Mouse (Mus musculus) spleen, embryonic (tissue): ENCODE measurements around the gene Il13ra1.

Experiments
- CTCF ChIA-PET: fragments of 350-600 bp; sonication (Branson Sonifier 250); formaldehyde crosslinking; loops from one replicate; lab custom pipeline; 2022; lab: Charles Lee

Gene Il13ra1

GRCm38 (mm10) chrX:36111622-36112421 is at the start of gene Il13ra1:
Gene Il13ra1 (plus strand): TSS chrX:36112110.
- CTCF ChIA-PET = no interaction called here

DNA sequence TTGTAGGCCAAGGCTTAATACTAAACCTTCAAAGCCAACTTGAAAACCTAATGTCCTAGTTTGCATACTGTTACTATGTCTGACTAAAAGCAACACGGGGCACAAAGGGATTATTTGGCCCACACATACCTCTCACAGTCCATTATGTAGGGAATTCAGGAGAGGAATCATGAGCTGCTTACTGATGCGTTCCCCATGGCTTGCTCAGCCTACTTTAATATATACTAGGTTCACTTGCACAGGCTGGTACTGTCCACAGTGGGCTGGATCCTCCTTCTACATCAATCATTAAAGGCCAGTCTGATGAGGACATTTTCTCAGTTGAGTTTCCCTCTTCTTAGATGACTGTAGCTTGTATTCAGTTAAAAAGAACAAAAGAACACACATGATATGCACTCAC is 37.9 kb upstream of the Il13ra1 start:
- CTCF ChIA-PET = no interaction called here

- CTCF ChIA-PET = no interaction called here
Observed at GRCm38 (mm10) chrX:36077164-36077563, 34.7 kb upstream of the Il13ra1 start.

- CTCF ChIA-PET = no interaction called here
Observed at GRCm38 (mm10) chrX:36082917-36083316, 29.0 kb upstream of the Il13ra1 start.

DNA sequence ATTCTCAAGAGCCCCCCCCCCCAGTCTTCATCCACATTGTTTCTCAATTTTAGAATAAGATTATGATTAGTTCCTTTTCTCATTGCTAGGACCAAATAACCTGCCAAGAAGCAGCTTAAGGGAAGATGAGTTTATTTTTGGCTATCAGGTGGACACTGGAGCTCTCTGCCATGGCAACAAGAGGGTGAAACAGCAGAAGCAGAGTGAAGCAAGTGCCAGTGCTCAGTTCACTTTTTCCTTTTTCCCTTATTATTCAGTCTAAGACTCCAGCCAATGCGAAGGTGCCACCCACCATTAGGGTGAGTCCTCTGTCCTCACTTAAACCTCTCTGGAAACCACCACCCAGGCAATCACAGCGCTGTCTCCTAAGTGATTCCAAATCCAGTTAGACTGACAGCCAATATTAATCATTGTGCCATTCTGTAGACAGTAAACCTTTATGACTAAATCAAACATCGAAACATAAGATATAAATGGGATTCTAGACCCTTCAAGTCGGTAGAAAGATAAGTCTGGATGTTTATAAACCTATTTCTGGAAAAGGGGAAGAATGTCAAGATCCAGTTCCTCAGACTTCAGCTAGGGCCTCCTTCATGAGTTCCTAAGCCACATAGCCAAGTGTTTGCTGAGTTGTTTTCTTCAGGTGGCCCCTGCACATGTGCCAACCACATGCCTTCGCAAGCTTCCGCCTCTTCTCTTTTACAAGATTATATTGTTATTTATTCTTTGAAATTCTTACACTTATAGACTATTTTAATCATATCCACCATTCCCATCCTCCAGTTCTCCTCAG is 23.2 kb upstream of the Il13ra1 start:
- CTCF ChIA-PET = no interaction called here

GRCm38 (mm10) chrX:36100883-36101282 is 11.0 kb upstream of the Il13ra1 start:
- CTCF ChIA-PET = no interaction called here

DNA sequence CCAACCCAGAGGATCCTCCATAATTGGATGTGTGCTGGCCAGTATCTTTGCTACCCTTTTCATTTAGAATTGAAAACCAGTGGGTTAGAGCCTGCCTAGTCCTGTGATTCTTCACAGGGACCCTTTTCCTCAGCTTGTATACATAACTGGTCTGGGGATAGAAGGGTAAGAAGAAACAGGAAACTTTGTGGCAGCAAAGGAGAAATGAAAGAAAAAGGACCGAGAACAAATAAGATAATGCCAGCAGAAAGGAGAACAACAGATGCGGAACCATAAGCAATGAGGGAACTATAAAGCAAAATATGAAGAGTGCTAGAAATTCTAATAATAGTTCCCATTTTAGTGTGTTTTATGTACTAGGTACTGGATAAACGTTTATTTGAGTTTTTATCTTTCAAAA is 10.6 kb upstream of the Il13ra1 start:
- CTCF ChIA-PET = no interaction called here

GRCm38 (mm10) chrX:36108601-36109000 is 3.3 kb upstream of the Il13ra1 start:
- CTCF ChIA-PET = no interaction called here

- CTCF ChIA-PET = no interaction called here
Observed at GRCm38 (mm10) chrX:36112422-36112750, 476 bp downstream of the Il13ra1 start.

DNA sequence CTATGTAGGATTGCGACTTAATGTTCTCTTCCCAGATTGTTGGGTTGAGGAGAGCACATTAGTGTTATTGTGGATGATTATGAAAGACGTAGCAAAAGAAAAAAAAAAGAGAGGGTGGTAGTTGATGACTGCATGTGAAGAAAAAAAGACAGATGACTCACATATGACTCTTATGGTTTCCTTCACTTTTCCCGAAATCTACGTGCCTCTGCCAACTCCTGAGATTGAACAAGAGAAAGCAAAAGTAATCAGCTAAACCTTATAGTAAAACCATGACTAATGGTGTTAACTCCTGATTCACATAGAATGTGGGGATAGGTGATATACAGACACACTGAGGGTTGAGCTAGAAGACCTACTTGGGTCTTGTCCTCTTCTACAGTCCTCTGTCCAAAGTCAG is 3.3 kb downstream of the Il13ra1 start:
- CTCF ChIA-PET = no interaction called here

GRCm38 (mm10) chrX:36129037-36129770 is 17.3 kb downstream of the Il13ra1 start:
- CTCF ChIA-PET = interaction anchor here (0.8 kb wide), 1 partner anchor 103 kb away, joined by 10 read pairs; no protein-coding TSS in a partner anchor

DNA sequence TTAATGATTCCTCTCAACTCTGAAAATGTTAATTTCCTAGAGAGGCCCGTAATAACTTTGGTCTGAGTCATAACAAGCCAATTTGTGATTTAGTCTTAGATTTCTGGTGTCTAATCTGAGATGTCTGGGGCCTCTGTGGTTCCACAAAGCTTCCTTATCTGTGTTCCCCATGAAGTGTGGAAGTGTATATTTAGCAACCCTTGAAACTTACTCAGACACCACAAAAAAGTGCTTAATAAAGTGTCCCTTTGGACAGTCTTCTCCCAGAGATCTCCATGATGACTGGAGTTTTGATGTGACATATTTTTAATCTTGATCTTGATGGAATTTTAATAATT is 17.8 kb downstream of the Il13ra1 start:
- CTCF ChIA-PET = no interaction called here

- CTCF ChIA-PET = no interaction called here
Observed at GRCm38 (mm10) chrX:36136346-36136745, 24.4 kb downstream of the Il13ra1 start.

DNA sequence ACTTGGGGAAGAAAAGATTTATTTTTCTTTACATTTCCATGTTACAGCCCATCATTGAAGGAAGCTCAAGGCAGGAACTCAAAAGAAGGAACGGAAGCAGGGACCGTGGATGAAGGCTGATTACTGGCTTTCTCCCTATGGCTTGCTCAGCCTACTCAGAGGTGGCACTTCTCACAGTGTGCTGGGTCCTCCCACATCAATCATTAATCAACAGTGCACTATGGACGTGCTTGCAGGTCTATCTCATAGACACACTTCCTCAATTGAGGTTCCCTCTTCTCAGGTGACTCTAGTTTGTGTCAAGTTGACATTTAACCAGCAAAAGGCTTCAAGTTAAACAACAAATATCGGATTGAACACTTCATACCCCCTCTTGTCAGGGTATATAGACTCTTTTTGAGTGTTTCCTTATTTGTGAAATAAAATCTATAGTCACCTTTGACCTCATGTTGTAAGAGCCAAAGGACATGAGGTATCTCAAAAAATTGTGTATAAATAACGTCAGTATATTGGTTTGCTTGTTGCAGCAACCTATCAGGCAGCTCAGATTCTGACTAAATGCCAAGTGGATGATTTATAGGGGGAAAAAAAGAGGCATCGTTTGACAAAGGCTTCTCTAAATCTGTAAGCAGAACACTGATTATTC is 30.2 kb downstream of the Il13ra1 start:
- CTCF ChIA-PET = no interaction called here

DNA sequence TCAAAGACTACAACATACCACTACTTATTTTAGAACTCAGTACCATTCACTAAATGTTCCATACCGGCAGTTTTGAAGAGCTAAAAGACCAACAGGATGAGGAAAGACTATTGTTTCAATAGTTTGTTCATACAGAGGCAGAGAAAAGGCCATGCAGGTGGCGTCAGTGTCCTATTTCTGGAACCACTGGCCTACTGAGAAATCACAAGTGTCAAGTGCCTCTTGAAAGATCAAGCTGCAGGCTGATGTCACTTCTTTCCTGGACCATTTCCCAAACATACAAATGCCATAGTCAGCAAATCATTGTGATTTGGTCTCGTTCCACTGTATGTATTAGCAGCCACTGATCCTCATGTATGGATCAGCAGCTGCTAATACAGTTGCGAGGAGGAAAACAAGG is 34.8 kb downstream of the Il13ra1 start:
- CTCF ChIA-PET = no interaction called here

DNA sequence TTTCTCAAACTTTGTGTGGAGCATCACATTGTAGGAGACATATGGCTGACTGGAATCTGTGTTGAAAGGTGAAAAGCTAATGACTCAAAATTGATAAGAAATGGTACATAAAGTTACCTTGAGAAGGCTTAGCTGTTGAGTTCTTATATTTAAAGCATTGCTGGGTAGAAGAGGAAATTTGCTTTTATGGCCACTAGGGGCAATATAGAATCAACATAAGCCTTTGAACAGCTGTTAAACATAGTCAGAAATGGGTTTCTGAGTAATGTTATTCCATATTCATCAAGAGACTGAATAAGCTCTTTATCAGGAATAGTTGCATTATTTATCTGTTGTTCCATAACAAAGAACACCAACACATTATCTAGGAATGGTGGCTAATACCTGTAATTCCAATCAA is 38.2 kb downstream of the Il13ra1 start:
- CTCF ChIA-PET = no interaction called here

GRCm38 (mm10) chrX:36156677-36157076 is 44.8 kb downstream of the Il13ra1 start:
- CTCF ChIA-PET = no interaction called here

DNA sequence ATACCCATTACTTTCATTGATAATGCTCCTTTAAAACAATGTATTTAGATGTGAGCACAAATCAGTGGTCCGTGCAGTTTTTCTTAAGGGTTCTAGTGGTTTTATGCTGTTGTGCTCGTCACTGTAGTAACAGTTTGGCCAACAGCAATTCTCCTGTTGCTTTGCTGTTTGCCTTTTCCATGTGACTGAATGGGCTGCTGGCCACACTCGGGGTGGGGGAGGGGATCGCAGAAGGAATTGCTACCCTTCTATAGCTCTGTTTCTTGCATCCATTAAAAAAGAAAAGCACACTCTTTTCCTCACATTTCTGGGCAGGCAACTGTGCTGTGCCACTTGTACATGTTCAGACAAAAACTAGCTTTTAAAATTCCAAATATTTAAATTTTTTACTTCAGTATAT is 49.7 kb downstream of the Il13ra1 start:
- CTCF ChIA-PET = no interaction called here

GRCm38 (mm10) chrX:36183625-36184024 is 71.7 kb downstream of the Il13ra1 start:
- CTCF ChIA-PET = no interaction called here

DNA sequence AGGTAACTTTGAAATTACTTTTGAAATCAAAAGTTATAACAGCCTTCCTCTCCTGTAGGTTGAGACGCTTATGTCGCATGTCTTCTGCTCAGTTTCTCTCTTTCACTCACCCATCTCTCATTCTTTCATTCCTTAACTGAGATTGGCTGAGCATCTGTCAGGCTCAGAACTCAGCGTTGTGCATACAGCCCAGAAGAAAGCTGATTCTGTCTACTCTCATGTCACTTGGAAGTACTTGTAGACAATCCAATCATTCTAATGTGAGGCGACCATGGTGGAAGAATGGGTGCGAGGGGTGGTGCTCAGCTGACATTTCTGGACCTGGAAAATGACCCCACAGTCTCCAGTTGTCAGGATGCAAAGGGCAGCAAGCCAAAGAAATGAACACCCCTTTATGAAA is 74.1 kb downstream of the Il13ra1 start:
- CTCF ChIA-PET = no interaction called here

- CTCF ChIA-PET = no interaction called here
Observed at GRCm38 (mm10) chrX:36186443-36186842, 74.5 kb downstream of the Il13ra1 start.

DNA sequence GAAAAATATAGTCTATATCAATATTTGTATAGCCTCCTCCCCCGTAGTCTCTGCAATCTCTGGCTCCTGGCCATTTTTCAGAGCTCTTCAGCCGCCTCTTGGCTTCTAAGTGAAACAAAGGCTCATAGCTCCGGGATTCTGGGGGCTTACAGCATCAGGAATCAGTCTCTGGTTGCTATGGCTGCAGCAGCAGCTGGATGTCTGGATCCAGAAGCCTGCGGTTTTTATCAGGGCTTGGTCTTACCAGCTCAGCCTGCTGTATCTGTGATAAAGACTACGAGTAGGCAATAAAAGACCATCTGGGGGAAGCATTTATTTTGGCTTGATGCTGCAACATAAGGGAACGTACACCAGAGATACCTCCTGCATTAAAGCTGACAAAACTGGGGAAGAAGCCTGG is 82.0 kb downstream of the Il13ra1 start:
- CTCF ChIA-PET = no interaction called here
